Mouse (Mus musculus) urinary bladder, postnatal 36 days (tissue): ENCODE measurements around the gene Cul9.
A peak's percentile ranks its signal among the peaks of the same experiment; 100 is the strongest.

Source experiments
- DNase-seq, 2 experiments: peaks; one replicate each; pipeline ENCODE4 v3.0.0; 2022; ENCODE audit warnings: low spot score in 2 of 2, mixed read lengths in 1 of 2

Cul9 gene

DNA sequence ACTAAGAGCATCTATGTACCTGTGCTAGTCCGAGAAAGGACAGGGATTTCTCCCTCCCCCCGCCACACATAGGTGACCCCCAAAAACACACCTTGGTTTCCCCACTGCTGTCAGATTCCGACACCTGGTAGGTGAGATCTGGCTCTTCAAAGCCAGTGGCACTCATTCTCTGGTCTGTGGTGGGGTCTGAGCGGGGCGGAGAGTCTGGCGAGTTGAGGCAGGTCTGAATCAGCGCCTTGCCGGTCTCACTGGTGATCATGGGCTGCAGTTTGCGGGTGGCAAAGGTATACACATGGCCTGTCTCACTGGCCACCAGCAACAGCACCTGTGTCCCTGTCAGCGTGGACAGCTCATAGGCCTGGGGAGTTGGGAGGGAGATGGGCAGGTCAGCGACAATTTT is 7.3 kb upstream of the Cul9 start:
- no peak for DNase-seq

DNA sequence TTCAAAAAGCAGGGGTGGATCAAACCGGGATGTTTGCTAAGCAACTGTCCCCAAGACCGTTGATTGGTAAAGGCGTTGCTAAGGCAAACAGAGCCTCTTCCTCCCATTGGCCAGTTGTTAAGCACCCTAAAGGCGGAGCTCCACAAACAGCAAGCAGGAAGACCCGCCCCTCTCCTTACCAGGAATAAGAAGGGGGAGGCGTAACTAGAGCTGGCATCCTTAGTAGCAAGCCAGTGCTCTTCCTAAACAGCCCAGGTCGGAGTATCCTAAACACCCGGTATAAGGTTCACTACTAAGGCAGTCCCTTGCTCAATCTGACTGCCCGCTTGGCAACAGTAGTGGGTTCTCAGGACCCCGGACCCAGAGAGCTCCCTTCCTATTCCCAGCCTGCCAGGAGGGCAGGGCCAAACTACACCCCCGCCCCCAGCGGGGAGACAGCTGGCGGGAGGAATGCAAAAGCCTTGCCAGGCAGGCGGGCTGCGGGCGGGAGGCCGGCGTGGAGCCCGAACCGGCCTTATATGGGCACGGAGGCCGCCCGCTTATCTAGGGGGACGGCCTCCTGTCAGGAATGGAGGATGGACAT is 6.7 kb upstream of the Cul9 start:
- DNase-seq, result peak; percentile 90 to 91

DNA sequence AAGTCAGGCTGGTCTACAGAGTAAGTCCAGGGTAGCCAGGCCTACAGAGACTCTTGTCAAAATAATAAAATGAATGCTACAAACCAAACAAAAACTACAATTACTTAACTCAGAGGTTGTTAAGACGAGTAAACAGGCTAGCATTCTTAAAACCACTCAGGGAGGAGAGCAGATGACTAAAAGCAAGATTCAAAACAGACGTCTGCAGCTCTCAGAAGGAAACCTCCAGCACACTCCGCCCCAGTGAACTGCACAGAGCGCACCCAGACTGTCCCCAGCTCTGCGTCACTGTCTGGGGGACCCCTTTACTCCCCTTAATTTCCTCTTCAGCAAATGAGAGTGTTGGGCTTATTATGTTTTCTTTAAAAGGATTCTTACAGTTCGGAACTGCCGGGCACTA is 6.0 kb upstream of the Cul9 start:
- no peak for DNase-seq

DNA sequence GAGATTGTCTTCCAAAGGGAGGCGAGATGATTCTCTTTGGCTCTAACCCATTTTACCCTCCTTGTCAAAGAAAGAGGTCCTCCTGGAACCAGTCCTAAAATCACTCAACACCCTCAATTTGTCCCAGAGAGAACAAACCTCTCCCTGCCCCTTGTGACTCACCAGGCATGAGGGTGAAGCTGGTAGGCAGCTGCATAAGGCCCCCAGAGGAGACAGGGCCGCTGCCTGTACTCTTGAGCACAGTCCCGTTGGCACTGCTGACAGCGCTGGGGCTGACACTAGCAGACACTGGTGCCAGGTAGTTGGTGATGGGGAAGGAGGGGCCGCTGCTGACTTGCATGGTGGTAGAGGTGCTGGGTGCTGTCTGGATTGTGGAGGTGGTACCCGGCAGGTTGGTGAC is 5.2 kb upstream of the Cul9 start:
- DNase-seq, result no peak

DNA sequence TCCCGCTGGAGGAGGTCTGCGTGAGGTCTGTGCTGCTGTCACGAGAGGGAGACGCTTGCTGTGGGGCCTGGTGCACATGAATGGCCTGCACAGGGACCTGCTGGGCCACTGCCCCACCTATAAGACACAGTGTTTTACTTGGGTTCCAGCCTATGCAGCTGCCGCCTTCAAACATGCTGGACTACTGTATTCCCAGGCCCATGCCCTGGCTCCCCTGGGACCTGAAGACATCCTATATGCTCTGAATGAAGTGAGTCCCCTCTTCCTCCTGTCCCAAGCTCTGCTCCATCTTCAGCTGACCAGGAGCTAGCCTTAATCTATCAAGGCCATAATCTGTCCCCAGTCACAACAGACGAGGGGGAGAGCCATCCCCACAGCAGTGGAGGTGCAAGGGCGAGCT is 4.7 kb upstream of the Cul9 start:
- no peak for DNase-seq

DNA sequence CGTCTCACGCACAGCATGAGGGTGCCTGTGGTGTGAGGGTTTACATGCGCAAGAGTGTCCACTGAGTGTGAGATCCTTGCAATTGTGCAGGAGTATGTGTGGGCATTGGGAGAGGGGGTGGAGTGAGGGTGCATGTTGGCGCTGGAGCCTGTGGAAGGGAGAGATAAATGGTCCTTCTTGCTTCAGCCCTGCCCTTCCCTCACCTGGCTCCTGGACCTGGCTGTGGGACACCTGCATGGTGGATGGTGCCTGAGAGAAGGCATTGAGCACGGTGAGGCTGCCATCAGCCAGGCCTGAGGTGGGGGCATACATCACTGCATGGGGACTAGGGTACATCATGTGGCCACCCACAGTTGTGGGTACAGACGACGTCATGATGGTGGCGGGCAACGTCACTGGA is 3.5 kb upstream of the Cul9 start:
- no peak for DNase-seq

DNA sequence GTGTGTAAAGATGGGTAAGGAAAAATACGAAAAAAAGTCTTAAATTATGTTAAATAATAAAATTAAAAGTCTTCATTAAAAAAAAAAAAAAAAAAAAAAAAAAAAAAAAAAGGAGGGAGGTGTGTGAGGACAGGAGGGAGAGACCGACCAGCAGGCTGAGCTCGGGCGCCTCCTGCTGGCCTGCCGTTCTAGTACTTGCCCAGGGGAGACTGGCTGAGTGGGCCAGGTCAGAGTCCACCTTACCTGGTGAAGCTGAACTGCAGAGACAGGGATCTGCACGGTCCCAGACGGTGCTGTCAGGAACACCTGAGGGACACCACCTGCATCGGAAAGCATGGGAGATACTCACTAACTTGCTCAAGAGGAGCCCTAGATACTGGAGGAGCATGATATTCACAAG is 3.0 kb upstream of the Cul9 start:
- no peak for DNase-seq

DNA sequence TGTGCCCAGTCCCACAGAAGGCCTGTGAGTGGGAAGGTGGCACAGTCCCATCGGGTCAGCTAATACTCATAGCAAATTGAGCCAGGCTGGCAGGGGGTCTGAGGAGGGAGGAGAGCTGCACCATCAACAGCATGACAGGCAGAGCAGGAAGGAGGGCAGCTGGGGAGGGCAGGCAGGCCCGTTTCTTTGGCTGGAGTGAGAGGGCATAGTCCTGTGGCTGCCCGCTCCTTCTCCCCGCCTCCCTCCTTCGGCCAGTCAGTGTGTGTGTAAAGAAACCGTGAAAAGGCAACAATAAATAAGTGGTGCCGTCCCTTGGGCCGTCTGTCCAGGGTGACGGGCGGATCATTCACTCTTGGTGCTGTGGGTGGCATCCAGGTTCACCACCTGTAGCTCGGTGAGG is 2.6 kb upstream of the Cul9 start:
- DNase-seq, result no peak

DNA sequence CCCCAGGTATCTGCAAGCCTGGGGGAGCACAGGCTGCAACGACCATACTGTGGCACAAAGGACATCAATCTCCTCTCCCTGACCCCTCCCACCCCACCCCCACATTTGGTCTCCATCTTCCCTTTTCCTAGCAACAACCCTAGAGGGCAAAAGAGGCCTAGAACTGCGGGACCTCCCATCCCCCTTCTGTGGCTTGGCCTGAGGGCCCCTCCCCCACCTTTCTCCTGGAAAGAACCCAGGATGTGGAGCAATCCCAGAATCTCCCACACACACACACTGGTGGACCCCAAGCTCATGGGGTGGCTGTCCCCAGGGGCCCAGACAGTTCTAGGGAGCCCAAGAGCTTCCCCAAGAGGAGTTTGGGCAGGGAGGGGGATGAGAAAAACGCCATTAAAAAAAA is 1.7 kb upstream of the Cul9 start:
- DNase-seq, result no peak

DNA sequence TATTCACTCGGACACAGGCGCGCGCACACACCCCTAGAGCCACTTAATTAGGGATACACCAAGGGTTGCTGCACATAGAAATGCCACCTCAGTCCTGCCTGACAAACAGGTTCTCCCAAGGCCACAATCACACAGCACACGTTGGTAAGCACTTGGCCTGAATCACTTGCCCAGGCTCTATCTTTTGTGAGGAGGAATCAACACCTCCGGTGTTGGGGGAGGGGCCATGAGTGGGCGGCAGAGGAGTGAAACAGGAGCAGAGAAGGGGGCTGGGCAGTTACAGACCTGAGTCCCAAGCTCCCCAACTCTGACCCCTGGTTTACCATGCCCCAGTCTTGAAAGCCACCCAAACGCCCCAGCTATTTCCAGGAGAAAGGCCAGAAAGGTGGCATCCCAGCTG is 807 bp upstream of the Cul9 start:
- no peak for DNase-seq

DNA sequence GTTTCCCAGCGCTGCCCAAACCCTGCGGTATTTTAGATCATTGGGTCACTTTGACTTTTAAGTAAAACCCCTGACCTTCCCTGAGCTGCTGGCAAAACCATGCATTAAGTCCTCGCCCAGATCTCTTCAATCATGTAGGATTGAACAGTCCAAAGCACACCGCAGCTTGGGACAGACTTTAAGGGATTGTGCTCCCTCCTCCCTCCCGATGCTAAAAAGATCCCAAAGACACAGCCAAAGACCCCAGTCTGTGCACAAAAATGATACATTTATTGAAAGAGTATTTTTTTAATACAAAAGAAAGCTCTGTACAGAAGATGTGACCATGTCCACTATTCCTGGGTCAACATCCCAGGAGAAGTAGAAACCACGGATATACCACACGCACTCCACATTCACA is 403 bp upstream of the Cul9 start:
- no peak for DNase-seq

DNA sequence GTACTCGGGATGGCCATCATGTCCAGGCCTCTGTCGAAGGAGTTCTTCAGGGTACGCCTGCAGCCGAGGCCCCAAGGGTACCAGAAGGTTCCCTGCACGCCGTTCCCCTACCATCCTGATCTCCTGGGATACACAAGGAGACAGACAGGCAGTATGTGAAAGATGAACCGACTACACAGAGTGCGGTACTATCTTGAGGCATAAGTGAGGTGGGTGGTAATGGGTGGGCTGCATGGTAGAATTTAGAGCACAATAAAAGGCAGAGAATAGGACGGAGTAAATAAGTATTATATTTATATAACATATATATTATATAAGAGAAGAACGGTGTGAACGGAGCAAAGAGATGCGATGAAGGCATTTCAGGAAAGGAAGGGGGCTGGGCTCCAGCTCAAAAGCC is 2.5 kb downstream of the Cul9 start:
- no peak for DNase-seq

DNA sequence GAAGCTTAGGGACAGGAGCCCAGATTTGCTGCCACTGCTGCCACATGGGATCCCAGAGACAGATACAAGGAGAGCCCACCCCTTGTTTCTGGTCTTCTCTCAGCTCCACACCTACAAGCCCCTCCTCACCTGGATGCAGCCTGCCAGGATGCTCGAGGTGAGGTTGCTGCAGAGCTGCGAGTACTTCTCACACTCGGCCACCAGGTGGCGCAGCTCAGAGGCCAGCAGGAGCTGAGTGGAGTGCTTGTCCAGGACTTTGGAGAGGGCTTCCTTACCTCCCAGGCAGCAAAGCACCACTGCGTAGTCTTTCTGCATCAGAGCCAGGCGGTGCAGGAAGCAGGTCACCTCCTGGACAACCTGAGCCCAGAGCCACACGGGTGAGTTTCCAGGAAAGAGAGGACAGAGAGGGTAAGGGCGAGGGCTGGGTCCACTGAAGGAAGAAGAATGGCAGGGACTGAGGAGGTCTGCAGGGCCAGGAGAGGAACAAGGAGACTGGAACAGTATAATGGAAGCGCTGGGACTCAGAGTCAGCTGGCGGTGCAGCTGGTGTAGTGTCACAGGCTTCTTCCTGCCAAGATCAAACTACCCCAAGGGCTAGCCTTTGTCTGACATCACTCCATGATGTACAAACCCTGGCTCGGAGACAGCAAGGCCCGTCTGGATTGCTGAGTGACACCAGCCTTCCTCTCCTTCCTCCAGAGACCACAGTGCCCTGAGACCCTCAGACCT is 20.4 kb downstream of the Cul9 start:
- DNase-seq, result peak; percentile 46 to 64

DNA sequence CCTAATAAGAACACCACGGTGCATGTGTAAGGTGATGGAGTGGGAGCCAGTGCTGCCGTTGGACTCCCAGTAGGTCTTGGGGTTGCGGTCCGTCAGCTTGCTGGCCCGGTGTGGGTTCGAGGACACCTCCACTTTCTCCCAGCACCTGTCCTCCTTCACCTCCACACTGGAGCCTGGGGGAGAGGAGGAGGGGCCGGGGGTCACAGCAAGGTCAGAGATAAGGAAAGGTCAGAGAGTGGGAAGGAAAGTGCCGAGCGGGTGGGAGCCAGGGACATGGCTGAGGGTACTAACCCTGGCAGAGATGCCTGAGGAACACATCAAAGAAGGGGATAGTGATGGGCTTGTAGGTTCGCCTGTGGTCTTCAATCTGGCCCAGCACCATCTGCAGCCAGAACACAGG is 21.1 kb downstream of the Cul9 start:
- DNase-seq, result no peak

DNA sequence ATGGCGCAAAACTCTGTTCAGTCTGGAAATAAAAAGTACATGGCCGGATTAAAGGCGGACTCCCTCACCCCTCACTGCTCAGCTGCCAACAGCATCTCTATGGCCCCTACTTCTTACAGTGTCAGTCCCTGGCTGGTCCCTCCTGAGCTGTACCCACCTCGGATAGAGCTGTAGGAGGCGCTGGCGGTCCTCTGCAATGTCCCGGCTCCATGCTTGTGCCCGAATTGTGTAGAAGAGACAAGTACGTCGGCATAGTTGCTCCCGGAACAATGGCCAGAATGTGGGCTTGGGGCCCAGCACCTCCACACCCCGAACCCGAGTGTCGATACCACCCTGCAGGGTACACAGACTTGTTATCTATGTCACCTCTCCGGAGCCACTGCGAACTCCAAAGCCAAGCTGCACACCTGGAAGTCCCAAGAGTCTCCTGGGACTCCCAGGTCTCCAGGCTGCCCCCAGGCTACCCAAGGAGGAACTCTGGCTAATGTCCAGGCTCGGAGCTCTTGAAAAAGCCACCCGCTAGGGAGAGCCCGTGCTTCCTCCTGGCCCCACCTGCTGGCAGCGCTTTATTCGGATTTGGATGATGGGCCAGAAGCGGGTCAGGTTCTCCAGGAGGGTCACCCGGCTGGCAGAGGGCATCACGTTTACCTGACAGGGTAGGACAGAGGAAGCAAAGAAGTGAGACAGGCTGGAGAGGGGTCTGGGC is 24.1 kb downstream of the Cul9 start:
- no peak for DNase-seq

DNA sequence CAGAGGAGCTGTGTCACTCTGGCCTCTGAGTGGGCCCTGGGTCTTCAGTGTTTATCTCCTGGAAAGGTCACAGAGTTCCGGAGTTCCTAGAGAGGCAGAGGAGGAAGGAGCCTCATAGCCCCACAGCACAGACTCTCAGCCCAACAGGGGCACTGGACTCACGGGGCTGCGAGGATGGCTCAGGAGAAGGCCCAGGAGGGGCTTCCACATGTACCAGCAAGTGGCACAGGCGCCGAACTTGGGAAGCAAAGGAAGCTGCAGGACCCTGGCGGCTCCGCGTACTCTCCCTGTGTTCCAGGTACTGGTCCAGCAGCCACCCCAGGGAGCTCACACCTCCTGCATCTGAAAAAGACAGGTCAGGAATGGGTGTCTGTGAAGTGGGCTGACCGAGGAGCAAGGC is 25.0 kb downstream of the Cul9 start:
- DNase-seq, result no peak

DNA sequence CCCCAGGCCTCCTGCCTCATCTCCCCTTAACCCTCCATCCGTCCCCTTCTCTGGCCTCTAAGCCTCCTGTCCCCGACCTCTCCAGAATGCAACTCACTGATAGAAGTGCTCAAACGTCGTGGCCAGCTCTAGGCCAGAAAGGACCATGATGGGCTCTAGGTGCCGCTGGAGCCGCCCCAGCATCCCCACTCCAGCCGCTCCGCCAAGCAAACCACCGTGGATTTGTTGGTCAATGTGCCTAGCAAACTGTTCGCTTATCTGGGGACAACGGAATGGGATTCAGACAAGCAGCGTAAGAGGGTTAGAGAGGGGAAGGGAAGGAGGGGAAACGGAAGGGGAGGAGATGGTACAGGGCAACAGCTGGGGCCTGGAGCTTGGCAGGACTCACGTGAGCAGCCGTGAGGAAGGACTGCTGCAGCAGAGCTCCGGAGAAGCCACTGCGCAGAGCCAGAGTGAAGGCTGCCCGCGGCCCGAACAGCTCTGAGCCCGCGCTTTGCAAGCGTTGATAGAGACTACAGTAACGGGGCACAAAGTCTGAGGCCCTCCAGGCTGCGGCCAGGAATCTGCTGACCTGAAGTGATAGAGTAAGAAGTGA is 25.7 kb downstream of the Cul9 start:
- no peak for DNase-seq

DNA sequence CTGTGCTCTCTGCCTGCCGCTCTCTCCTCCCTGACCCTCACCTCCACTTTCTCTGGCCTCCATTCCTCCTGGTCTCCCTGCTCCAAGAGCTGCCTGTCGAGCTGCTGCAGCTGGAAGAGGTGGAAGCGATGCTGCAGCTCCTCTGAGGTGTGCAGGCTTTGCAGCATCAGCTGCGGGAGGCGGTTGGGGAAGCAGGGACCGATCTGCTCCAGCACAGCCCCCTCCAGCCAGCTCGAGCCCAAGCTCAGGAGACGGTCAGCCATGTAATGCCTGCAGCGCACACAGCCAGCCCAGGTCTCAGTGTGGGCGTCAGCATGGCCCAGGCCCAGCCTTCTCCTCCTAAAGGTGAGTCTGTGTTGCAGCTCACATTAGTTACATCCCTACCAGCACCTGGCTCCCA is 26.2 kb downstream of the Cul9 start:
- no peak for DNase-seq

DNA sequence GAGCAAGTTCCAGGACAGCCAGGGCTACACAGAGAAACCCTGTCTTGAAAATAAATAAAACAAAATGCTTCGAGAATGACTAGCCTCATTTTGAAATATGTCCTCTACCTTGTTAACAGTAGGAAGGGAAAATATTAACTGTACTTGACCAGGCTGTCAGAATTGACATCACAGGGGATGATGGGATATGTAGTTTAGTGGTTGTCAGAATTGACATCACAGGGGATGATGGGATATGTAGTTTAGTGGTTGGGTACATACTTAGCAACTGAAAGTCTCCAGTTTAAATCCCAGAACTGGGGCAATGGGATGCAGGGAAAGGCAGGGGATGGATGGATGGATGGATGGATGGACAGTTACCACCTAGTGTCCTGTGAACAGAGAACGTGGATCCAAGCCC is 32.9 kb downstream of the Cul9 start:
- no peak for DNase-seq

DNA sequence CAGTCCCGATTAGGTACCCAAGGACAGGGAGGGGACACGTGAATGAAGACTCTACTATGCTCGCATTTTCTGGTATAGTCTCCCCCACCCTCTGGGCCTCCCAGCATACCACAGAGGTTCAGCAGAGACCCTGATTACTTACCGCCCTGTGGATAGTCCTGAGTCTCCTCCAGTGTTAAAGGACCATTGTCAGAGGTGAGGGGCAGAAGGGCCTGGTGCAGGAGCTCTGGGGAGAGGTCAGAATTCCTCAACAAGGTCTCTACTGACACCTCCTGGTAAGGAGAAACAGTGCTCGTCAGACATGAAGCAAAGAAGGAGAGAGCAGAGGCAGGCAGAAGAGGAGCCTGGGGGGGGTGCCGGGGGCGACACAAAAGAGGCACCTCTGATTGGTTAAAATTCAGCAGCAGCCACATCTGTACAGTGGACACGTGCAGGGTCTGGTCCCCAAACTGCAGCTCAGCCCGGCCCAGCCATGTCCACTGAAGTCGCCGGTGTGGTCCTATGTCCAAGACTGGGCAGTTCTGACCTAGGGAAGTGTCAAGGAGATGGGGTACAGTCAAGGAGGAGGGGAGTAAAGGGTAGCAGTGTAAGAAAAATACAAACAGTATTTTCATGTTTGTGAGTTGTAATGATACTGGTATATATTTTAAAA is 35.0 kb downstream of the Cul9 start:
- no peak for DNase-seq

DNA sequence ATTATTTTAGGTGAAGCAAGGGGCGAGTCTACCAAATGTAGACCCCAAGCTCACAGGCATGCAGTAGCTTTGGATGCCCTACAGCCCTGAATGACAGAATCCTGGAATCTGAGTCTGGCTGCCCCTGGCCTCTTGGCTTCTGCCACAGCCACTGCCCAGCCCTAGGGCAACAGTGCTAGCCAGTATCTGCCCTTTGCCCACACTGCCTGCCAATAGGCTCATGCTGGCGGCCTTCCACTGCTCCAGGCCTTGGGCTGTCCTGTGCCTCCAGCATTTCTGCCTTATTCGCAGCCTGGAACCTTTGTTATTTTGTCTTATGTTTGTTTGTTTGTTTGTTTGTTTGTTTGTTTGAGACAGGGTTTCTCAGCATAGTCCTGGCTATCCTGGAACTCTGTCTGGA is 40.6 kb downstream of the Cul9 start:
- DNase-seq, result peak in 1 of 2 experiments; percentile 40

DNA sequence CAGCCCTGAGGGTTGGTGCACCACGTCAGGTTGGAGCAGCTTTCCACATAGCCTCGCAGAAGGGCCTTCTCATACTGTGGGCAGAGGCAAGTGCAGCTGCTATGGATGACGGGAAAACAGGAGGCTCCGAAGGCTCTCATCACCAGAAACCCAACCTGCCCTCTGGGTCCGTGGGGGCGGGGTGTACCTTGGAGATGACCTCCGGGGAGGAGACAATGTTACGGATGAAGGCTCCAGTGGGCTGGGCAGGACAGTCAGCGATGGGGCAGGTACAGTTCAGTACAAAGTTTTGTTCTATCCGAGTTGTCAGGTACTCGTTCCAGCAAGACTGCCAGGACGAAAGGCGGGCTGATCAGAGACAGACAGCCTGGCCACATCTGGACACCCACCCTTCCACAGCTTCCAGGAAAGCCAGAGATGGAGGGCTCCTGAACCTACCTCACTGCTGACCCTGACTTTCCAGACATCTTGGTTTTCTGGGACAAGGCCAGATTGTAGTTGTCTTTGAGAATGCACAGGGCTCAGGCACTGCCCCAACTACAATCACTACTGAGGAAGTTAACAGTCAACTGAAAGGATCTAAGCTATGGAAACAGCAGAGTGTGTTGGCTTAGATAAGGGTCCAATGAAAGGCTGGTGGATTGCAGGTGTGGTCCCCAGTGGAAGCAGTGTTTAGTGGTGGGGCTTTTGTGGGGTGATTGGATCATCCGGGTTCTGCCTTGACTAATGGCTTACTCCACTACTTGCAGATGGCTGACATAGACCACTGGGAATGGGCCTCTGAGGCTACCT is 42.1 kb downstream of the Cul9 start:
- no peak for DNase-seq
